Mouse (Mus musculus): Measurements from ENCODE around the gene Rgs3. TPM values are rescaled to one million over a fixed set of nuclear protein-coding genes. Genes with fewer than 3 reads are reported as not detected.

Gene Rgs3
- polyA plus RNA-seq, 1 experiment from 2014 or later = 38.2 TPM

DNA sequence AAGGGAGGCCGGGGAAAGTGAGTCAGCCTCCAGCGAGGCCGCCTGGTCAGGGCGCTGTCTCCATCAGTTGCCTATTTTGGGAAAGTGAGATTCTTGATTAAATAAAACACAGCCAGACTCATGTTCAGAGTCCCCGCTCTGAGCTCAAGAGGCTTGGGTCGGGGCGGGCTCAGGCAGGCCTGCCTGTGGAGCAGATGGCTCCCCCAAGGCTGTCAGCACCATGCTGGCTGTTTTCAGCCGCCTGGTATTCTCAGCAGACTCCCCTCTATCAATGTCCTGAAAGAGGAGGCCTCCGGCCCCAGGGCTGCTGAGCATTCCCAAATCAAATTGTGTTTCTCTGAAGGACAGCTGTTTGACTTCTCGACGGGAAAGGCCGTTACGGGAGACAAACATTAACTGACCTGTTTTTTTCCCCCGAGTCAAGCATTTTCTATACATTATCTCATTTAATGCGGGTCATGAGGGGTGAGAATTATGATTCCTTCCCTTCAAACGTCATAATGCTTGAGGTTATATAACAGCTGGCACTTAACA is 50.6 kb downstream of the Rgs3 start:
- 36% methylated on average over 16 of the region's 16 CpGs for WGBS

DNA sequence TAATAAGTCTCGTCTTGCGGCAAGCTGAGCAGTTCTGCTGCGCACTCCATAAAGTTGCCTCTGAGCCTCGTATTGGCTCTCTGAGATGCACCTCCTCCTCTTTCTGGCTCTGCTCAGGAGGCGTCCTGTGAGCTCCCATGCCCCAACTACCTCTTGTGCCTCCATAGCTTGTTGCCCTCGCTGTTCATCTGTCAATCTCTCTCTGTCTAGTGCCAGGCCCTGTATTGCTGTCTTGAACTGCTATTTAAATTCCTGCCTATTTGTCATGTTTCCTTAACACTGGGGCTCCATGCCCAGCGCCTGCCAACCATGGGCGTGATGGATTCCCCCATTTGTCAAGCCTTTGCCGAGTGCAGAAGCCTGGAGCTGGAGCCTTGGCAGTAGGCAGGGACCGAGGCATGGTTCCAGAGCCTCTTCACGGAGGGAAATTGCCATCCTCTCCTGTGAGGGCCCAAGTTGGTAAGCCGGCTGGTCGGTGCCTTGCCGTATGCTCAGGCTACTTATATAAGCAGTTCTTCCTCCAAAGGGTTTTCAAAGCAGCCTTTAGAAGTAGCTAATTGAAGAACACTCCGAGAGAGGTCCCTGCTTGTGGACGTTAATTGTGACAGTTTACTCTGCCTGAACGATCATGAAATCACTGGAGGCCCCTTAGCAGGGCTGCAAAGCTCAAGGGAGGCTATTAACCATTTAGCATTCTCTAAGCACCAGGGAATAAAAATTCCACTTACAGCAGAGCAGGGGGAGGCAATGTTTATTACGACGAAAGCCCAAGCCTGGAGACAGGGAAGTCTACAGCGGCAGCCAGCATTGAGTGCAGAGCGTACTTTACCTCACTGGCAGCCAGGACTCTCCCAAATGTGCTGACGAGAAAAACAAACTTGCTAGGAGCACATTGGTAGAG is 53.2 kb downstream of the Rgs3 start:
- H3K4me1 ChIP-seq (ENCODE audit: control insufficient read depth, insufficient read depth, low read length) = peaks cover 15% of the 10 kb centered on the region
- no peak overlapping the region for H3K4me3 ChIP-seq (ENCODE audit: low read depth, low read length)
- WGBS = 35% methylated on average over 22 of the region's 22 CpGs
- H3K4me2 ChIP-seq (replicated peaks; ENCODE audit: low read depth, low read length) = 0 out of 2 replicates have a peak overlapping the region, but pooled peaks have one; percentile 5
- H3K9me3 ChIP-seq (ENCODE audit: control insufficient read depth, low read depth, low read length) = no peaks in the 10 kb centered on the region
- no peaks in the 10 kb centered on the region for H3K27me3 ChIP-seq (ENCODE audit: control insufficient read depth, insufficient read depth, low read length)
- ATAC-seq (ENCODE audit: insufficient number of reproducible peaks, insufficient read depth, low FRiP score, low read depth) = no peak; the same call in 1 of the 2 replicates
- H3K9ac ChIP-seq (replicated peaks; ENCODE audit: low read depth, low read length) = no peak overlapping the region
- H3K36me3 ChIP-seq (ENCODE audit: control insufficient read depth, insufficient read depth, low read length) = no peaks in the 10 kb centered on the region
- peak overlapping the region; percentile 68 for H3K27ac ChIP-seq (ENCODE audit: low read length)

More for the DNA sequence above, 50.6 kb downstream of the Rgs3 start:
- Histone ChIP-seq H3K4me3 (ENCODE audit: low read depth, low read length) (no peak overlapping the region), H3K36me3 (ENCODE audit: control insufficient read depth, insufficient read depth, low read length) (no peaks in the 10 kb centered on the region), H3K27ac (ENCODE audit: low read length) (peak overlapping the region; percentile 66), H3K9me3 (ENCODE audit: control insufficient read depth, low read depth, low read length) (no peaks in the 10 kb centered on the region), H3K4me2 (replicated peaks; ENCODE audit: low read depth, low read length) (no peak overlapping the region), H3K9ac (replicated peaks; ENCODE audit: low read depth, low read length) (0 out of 2 replicates have a peak overlapping the region, but pooled peaks have one; percentile 1), H3K4me1 (ENCODE audit: control insufficient read depth, insufficient read depth, low read length) (peaks cover 15% of the 10 kb centered on the region), H3K27me3 (ENCODE audit: control insufficient read depth, insufficient read depth, low read length) (no peaks in the 10 kb centered on the region)
- ATAC-seq (ENCODE audit: insufficient number of reproducible peaks, insufficient read depth, low FRiP score, low read depth) = no peak; the same call in 1 of the 2 replicates

DNA sequence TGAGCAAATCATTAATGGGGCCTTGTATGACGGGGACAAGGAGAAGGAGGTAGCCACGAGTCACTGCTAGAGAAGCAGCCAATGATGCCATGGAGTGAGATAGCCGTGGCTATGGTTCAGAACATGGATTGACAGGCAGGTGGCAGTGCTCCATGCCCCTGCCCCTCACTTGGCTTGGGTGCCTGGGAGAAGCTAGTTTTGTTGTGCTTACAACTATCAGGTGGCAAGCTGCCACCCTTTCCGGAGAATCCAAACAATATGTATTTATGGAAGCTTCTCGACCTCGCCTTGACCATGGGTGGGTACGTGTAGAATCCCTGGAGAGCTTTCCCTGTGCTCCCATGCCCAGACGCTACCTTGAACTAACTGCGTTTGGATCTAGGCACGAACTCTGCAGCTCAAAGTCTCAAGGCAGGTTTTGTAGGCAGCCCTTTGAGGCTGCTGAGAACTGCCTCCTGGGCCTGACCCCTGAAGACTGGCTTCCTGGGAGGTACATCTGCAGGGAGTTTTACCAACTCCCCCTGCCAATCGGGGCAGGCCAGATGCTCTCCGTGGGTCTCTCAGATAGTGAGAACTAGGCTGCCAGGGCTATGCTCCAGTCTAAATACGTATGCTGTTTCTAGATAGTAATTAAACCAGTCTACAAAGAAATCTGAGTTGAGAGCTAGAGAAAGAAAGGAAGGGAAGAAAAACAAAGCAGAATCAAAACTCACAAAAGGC is 54.2 kb downstream of the Rgs3 start:
- ATAC-seq (ENCODE audit: insufficient number of reproducible peaks, insufficient read depth, low FRiP score, low read depth) = no peak
- Histone ChIP-seq H3K9me3 (ENCODE audit: control insufficient read depth, low read depth, low read length) (no peaks in the 10 kb centered on the region), H3K4me1 (ENCODE audit: control insufficient read depth, insufficient read depth, low read length) (peaks cover 15% of the 10 kb centered on the region), H3K27ac (ENCODE audit: low read length) (peak overlapping the region; percentile 68; the same call in 1 of the 2 replicates), H3K4me2 (replicated peaks; ENCODE audit: low read depth, low read length) (no peak overlapping the region), H3K4me3 (ENCODE audit: low read depth, low read length) (no peak overlapping the region), H3K9ac (replicated peaks; ENCODE audit: low read depth, low read length) (no peak overlapping the region), H3K36me3 (ENCODE audit: control insufficient read depth, insufficient read depth, low read length) (no peaks in the 10 kb centered on the region), H3K27me3 (ENCODE audit: control insufficient read depth, insufficient read depth, low read length) (no peaks in the 10 kb centered on the region)
- WGBS = 63% methylated on average over 13 of the region's 13 CpGs

DNA sequence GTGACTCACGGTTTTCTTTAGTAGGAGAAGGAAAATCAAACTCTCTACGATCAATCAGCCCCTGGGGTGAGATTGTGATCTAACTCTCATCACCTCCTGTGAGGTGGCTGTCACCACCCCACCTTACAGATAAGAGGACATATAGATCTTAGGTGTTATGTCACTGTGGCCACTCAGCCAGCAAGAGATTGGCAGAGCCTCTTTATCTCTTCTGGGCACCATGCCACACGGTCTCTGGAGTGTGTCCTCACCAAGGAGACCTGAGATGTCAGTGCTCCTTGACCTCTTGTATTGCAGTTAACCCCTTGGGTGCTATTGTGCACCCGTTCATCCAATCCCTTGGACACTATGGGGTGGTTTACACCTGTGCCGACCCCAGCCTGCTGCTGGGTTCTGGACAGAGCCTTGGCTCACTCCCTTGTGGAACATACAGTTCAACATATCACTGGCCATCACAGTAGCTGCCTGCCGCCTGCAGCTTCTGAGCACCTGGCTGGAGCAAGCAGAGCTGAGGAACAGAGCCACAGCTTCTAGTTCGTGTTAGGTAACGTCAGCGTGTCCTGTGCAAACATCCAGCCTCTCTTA is 58.3 kb downstream of the Rgs3 start:
- H3K9ac ChIP-seq (replicated peaks; ENCODE audit: low read depth, low read length) = no peak overlapping the region
- no peaks in the 10 kb centered on the region for H3K9me3 ChIP-seq (ENCODE audit: control insufficient read depth, low read depth, low read length)
- H3K4me1 ChIP-seq (ENCODE audit: control insufficient read depth, insufficient read depth, low read length) = peaks cover 16% of the 10 kb centered on the region
- no peak overlapping the region for H3K27ac ChIP-seq (ENCODE audit: low read length)
- H3K4me2 ChIP-seq (replicated peaks; ENCODE audit: low read depth, low read length) = no peak overlapping the region
- H3K36me3 ChIP-seq (ENCODE audit: control insufficient read depth, insufficient read depth, low read length) = no peaks in the 10 kb centered on the region
- ATAC-seq (ENCODE audit: insufficient number of reproducible peaks, insufficient read depth, low FRiP score, low read depth) = no peak
- no peaks in the 10 kb centered on the region for H3K27me3 ChIP-seq (ENCODE audit: control insufficient read depth, insufficient read depth, low read length)
- no peak overlapping the region for H3K4me3 ChIP-seq (ENCODE audit: low read depth, low read length)
- WGBS = 65% methylated on average over 9 of the region's 9 CpGs

DNA sequence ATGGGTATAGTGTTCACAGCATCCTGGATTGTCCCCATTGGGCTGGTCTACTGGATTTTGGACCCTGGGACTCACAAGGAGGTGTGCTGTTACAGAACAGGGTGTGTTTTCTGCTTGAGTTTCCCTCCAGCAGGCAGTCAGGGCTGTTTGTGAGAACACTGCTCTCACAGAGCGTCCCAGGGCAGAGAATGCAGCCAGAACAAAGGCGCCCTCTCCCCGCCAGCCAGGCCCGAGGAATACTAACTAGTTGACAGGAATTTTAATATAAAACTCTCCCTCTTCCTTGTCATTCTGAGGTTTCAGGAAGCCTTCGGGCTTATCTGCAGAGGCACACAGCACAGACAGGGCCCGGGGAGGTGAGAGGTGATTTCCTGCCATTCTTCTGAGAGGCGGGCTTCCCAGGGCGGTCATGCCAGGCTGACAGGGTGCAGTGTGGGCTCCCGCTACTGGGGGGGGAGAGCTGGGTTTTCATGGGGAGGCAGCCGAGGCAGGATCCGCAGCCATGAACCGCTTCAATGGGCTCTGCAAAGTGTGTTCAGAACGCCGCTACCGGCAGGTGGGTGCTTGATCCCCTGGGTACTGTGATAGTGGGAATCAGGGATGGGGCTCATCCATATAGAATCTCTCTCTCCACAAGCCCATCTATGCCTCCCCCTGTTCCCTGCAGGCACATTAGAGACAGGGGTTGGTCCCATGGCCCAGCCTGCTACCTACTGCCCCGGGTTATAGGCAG is 59.8 kb downstream of the Rgs3 start:
- ATAC-seq (ENCODE audit: insufficient number of reproducible peaks, insufficient read depth, low FRiP score, low read depth) = no peak
- H3K27me3 ChIP-seq (ENCODE audit: control insufficient read depth, insufficient read depth, low read length) = no peaks in the 10 kb centered on the region
- 46% methylated on average over 15 of the region's 16 CpGs for WGBS
- no peak overlapping the region for H3K4me2 ChIP-seq (replicated peaks; ENCODE audit: low read depth, low read length)
- H3K27ac ChIP-seq (ENCODE audit: low read length) = no peak overlapping the region; the same call in 1 of the 2 replicates
- no peaks in the 10 kb centered on the region for H3K36me3 ChIP-seq (ENCODE audit: control insufficient read depth, insufficient read depth, low read length)
- no peak overlapping the region for H3K9ac ChIP-seq (replicated peaks; ENCODE audit: low read depth, low read length)
- peaks cover 15% of the 10 kb centered on the region; the same call in 1 of the 2 replicates for H3K4me1 ChIP-seq (ENCODE audit: control insufficient read depth, insufficient read depth, low read length)
- no peaks in the 10 kb centered on the region for H3K9me3 ChIP-seq (ENCODE audit: control insufficient read depth, low read depth, low read length)
- H3K4me3 ChIP-seq (ENCODE audit: low read depth, low read length) = no peak overlapping the region; the same call in 1 of the 2 replicates

DNA sequence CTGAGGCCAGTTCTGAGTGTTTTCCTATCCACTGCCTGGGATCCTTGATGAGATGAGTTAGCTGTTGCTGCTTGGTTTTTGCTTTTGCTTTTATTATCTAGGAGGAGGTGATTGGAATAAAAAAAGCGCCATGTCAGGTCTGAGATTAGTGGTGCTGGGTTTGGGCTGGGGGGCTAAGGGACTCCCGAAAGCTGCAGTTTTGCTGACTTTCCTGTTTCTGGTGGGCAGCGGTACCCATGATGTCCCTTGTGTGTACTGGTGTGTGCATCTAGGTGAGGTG is 60.3 kb downstream of the Rgs3 start:
- Histone ChIP-seq H3K9me3 (ENCODE audit: control insufficient read depth, low read depth, low read length) (no peaks in the 10 kb centered on the region), H3K4me2 (replicated peaks; ENCODE audit: low read depth, low read length) (no peak overlapping the region), H3K9ac (replicated peaks; ENCODE audit: low read depth, low read length) (no peak overlapping the region), H3K4me1 (ENCODE audit: control insufficient read depth, insufficient read depth, low read length) (peaks cover 17% of the 10 kb centered on the region; the same call in 1 of the 2 replicates), H3K4me3 (ENCODE audit: low read depth, low read length) (no peak overlapping the region; the same call in 1 of the 2 replicates), H3K27me3 (ENCODE audit: control insufficient read depth, insufficient read depth, low read length) (no peaks in the 10 kb centered on the region), H3K27ac (ENCODE audit: low read length) (no peak overlapping the region), H3K36me3 (ENCODE audit: control insufficient read depth, insufficient read depth, low read length) (no peaks in the 10 kb centered on the region)
- ATAC-seq (ENCODE audit: insufficient number of reproducible peaks, insufficient read depth, low FRiP score, low read depth) = no peak
- 87% methylated on average over 3 of the region's 3 CpGs for WGBS

DNA sequence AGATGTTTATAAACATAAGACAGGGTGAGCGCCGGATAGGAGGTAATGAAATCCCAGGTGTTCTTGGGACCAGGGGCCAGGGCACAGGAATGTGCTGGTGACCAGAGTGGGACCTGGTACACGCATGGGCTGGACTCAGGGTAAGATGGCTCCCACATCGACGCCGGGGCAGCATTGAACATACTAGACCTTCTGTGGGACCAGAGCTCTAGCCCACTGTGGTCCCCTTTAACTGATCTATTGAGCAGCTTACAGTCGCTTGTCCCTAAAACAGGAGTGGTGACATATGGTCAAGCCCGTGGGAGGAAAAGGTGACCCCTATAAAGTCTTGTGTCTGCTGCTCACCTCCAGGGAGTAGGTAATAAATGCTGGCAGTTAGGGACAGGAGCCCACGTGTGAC is 61.5 kb downstream of the Rgs3 start:
- H3K27me3 ChIP-seq (ENCODE audit: control insufficient read depth, insufficient read depth, low read length) = no peaks in the 10 kb centered on the region
- H3K27ac ChIP-seq (ENCODE audit: low read length) = peak overlapping the region; percentile 48; the same call in 1 of the 2 replicates
- H3K4me1 ChIP-seq (ENCODE audit: control insufficient read depth, insufficient read depth, low read length) = peaks cover 25% of the 10 kb centered on the region; the same call in 1 of the 2 replicates
- 0 out of 2 replicates have a peak overlapping the region, but pooled peaks have one; percentile 2 for H3K4me3 ChIP-seq (ENCODE audit: low read depth, low read length)
- H3K36me3 ChIP-seq (ENCODE audit: control insufficient read depth, insufficient read depth, low read length) = no peaks in the 10 kb centered on the region; the same call in 1 of the 2 replicates
- WGBS = 80% methylated on average over 9 of the region's 9 CpGs
- H3K9me3 ChIP-seq (ENCODE audit: control insufficient read depth, low read depth, low read length) = no peaks in the 10 kb centered on the region
- H3K4me2 ChIP-seq (replicated peaks; ENCODE audit: low read depth, low read length) = 0 out of 2 replicates have a peak overlapping the region, but pooled peaks have one; percentile 3
- ATAC-seq (ENCODE audit: insufficient number of reproducible peaks, insufficient read depth, low FRiP score, low read depth) = no peak
- no peak overlapping the region for H3K9ac ChIP-seq (replicated peaks; ENCODE audit: low read depth, low read length)

Measured in stomach, embryonic 14.5 days (tissue).